Mouse (Mus musculus) heart, adult 2 months (tissue): ENCODE results near the gene Golga5. TPM values are rescaled to one million over a fixed set of nuclear protein-coding genes. Genes with fewer than 3 reads are reported as not detected.

Experiments used
- DNase-seq, 2 experiments: peaks; one replicate each; pipeline ENCODE4 v3.0.0; 2021
- H3K27ac ChIP-seq: fragments of 200-600 bp; 2 replicates; pipeline ENCODE4 v1.8.1; 2022
- H3K27me3 ChIP-seq: fragments of 200-500 bp; 2 replicates; pipeline ENCODE4 v1.6.1; 2012; ENCODE audit warnings: mild to moderate bottlenecking, low read length, inconsistent platforms, mixed read lengths; ENCODE audit not compliant: control insufficient read depth, insufficient read depth
- H3K36me3 ChIP-seq: fragments of 200-500 bp; 2 replicates; pipeline ENCODE4 v1.6.1; 2012; ENCODE audit warnings: low read length, inconsistent platforms; ENCODE audit not compliant: control insufficient read depth, insufficient read depth
- H3K4me1 ChIP-seq: fragments of 200-500 bp; 2 replicates; pipeline ENCODE4 v1.6.1; 2011; ENCODE audit warnings: low read length; ENCODE audit not compliant: control insufficient read depth, insufficient read depth
- H3K4me3 ChIP-seq: fragments of 200-600 bp; 2 replicates; pipeline ENCODE4 v1.8.1; 2022
- H3K79me2 ChIP-seq: fragments of 200-500 bp; replicated peaks from 2 replicates; pipeline ENCODE4 v1.6.1; 2012; ENCODE audit warnings: mild to moderate bottlenecking, inconsistent platforms, low read length, moderate library complexity, mixed read lengths; ENCODE audit not compliant: control insufficient read depth, insufficient read depth
- H3K9ac ChIP-seq: fragments of 200-500 bp; 2 replicates; pipeline ENCODE4 v1.6.1; 2012; ENCODE audit warnings: low read depth, mild to moderate bottlenecking, control low read depth, inconsistent platforms, low read length, mixed read lengths
- CTCF ChIP-seq: fragments of 200-600 bp; IDR thresholded peaks from 2 replicates; pipeline ENCODE4 v1.8.1; 2022; ENCODE audit warnings: antibody characterized with exemption, mild to moderate bottlenecking, moderate library complexity
- EP300 ChIP-seq: fragments of 200-500 bp; IDR thresholded peaks from 2 replicates; pipeline ENCODE4 v1.6.1; 2011; ENCODE audit warnings: low read depth, low read length, control low read depth; ENCODE audit not compliant: insufficient read depth
- POLR2A ChIP-seq: fragments of 200-500 bp; IDR thresholded peaks from 2 replicates; pipeline ENCODE4 v1.6.1; 2011; ENCODE audit warnings: mild to moderate bottlenecking, low read depth, low read length, control low read depth; ENCODE audit not compliant: insufficient read depth
- WGBS: fragments of 180-500 bp; shearing (Covaris S2); methylation state at CpG from one replicate; pipeline ENCODE4 v1.1.7; 2018; 5-methylcytosine and 5-hydroxymethylcytosine counted together
- intact Hi-C: fragments of 180-260 bp; cut with DNase I; formaldehyde crosslinking; loops from one replicate; pipeline ENCODE4 v1.15.1; 2025
- polyA plus RNA-seq: library from polyadenylated mRNA; depleted of rRNA; stranded (reverse); fragments of >200 nt; gene quantifications from 2 replicates; pipeline ENCODE4 v1.2.3, GENCODE M21; 2012
- total RNA-seq, 2 experiments: library from RNA; stranded (reverse); gene quantifications; 2 replicates each; pipeline ENCODE4 v1.2.3; 2021

Golga5 gene
- total and polyA plus RNA-seq, 3 experiments = 10.1 to 28.0 (median 25.1) TPM

GRCm38 (mm10) chr12:102497905-102498304 lies 29.0 kb downstream of the Golga5 start:
- H3K36me3 ChIP-seq = peaks cover 2% of the 10 kb centered on the region; the same call in 1 of the 2 replicates
- H3K4me3 ChIP-seq = no peak overlapping the region
- H3K79me2 ChIP-seq = no peaks in the 10 kb centered on the region
- no peak overlapping the region for H3K9ac ChIP-seq
- TF ChIP-seq EP300 (no peak), CTCF (peak; percentile 28; the same call in 1 of the 2 replicates)
- H3K27ac ChIP-seq = no peak overlapping the region
- WGBS = 65% methylated on average over 2 of the region's 2 CpGs
- no peak for DNase-seq
- intact Hi-C loops = loop anchor here (10.0 kb wide), 1 partner anchor 217 kb away; no protein-coding TSS in a partner anchor
- no peaks in the 10 kb centered on the region for H3K27me3 ChIP-seq
- no peaks in the 10 kb centered on the region; the same call in 1 of the 2 replicates for H3K4me1 ChIP-seq

- intact Hi-C loops = loop anchor here (10.0 kb wide), 1 partner anchor 216 kb away; no protein-coding TSS in a partner anchor
- peaks cover 2% of the 10 kb centered on the region; the same call in 1 of the 2 replicates for H3K36me3 ChIP-seq
- H3K27ac ChIP-seq = no peak overlapping the region
- no peaks in the 10 kb centered on the region for H3K79me2 ChIP-seq
- TF ChIP-seq EP300 (no peak), POLR2A (no peak), CTCF (no peak)
- H3K9ac ChIP-seq = no peak overlapping the region
- no peak overlapping the region for H3K4me3 ChIP-seq
- no peaks in the 10 kb centered on the region; the same call in 1 of the 2 replicates for H3K4me1 ChIP-seq
- WGBS = 48% methylated on average over 8 of the region's 8 CpGs
- H3K27me3 ChIP-seq = no peaks in the 10 kb centered on the region
- DNase-seq = peak in 1 of 2 experiments; percentile 23
Measured at GRCm38 (mm10) chr12:102498726-102499125, 29.8 kb downstream of the Golga5 start.

- no peak for DNase-seq
- no peak overlapping the region for H3K27ac ChIP-seq
- no peaks in the 10 kb centered on the region; the same call in 1 of the 2 replicates for H3K4me1 ChIP-seq
- TF ChIP-seq EP300 (no peak), CTCF (no peak), POLR2A (no peak)
- no peaks in the 10 kb centered on the region; the same call in 1 of the 2 replicates for H3K36me3 ChIP-seq
- H3K4me3 ChIP-seq = no peak overlapping the region
- H3K27me3 ChIP-seq = no peaks in the 10 kb centered on the region
- no peak overlapping the region for H3K9ac ChIP-seq
- H3K79me2 ChIP-seq = no peaks in the 10 kb centered on the region
- 89% methylated on average over 5 of the region's 5 CpGs for WGBS
- intact Hi-C loops = loop anchor here (10.0 kb wide), 1 partner anchor 216 kb away; no protein-coding TSS in a partner anchor
Measured at GRCm38 (mm10) chr12:102499210-102499609, 30.3 kb downstream of the Golga5 start.

GRCm38 (mm10) chr12:102499723-102500122 lies 30.8 kb downstream of the Golga5 start:
- WGBS = 71% methylated on average over 4 of the region's 4 CpGs
- H3K27ac ChIP-seq = no peak overlapping the region
- H3K36me3 ChIP-seq = no peaks in the 10 kb centered on the region; the same call in 1 of the 2 replicates
- H3K79me2 ChIP-seq = no peaks in the 10 kb centered on the region
- no peaks in the 10 kb centered on the region for H3K27me3 ChIP-seq
- DNase-seq = no peak
- H3K4me1 ChIP-seq = no peaks in the 10 kb centered on the region; the same call in 1 of the 2 replicates
- H3K4me3 ChIP-seq = no peak overlapping the region
- intact Hi-C loops = loop anchor here (10.0 kb wide), 1 partner anchor 215 kb away; no protein-coding TSS in a partner anchor
- TF ChIP-seq POLR2A (no peak), CTCF (peak; percentile 45)
- H3K9ac ChIP-seq = no peak overlapping the region

GRCm38 (mm10) chr12:102501038-102501437 lies 32.1 kb downstream of the Golga5 start:
- TF ChIP-seq CTCF (no peak), EP300 (no peak), POLR2A (no peak)
- Histone ChIP-seq H3K79me2 (no peaks in the 10 kb centered on the region), H3K27me3 (no peaks in the 10 kb centered on the region), H3K36me3 (no peaks in the 10 kb centered on the region; the same call in 1 of the 2 replicates), H3K27ac (no peak overlapping the region), H3K4me1 (no peaks in the 10 kb centered on the region; the same call in 1 of the 2 replicates), H3K9ac (no peak overlapping the region), H3K4me3 (no peak overlapping the region)
- no peak for DNase-seq
- 85% methylated on average over 2 of the region's 2 CpGs for WGBS
- intact Hi-C loops = no loop called here

- Histone ChIP-seq H3K79me2 (no peaks in the 10 kb centered on the region), H3K27ac (no peak overlapping the region), H3K9ac (no peak overlapping the region), H3K4me3 (no peak overlapping the region), H3K4me1 (no peaks in the 10 kb centered on the region; the same call in 1 of the 2 replicates), H3K36me3 (no peaks in the 10 kb centered on the region; the same call in 1 of the 2 replicates), H3K27me3 (no peaks in the 10 kb centered on the region)
- 67% methylated on average over 8 of the region's 8 CpGs for WGBS
- TF ChIP-seq CTCF (no peak), EP300 (no peak), POLR2A (no peak)
- intact Hi-C loops = no loop called here
- no peak for DNase-seq
Measured at GRCm38 (mm10) chr12:102501848-102502595, 33.1 kb downstream of the Golga5 start.
